Mouse (Mus musculus) right cerebral cortex, adult 2 months (tissue): ENCODE data around the gene Mcam.
"Not testable (repeated sequence)": the region's sequence is repeated elsewhere in the genome, so short reads cannot be mapped to it uniquely, and the experiment has no call there.

Experiments
- DNase-seq, 2 experiments: peaks; one replicate each; pipeline ENCODE4 v3.0.0; 2021 to 2022; ENCODE audit warnings: low spot score in 2 of 2

Gene Mcam

GRCm38 (mm10) chr9:44109360-44110095, 24.7 kb upstream of the Mcam start:
- DNase-seq = peak; percentile 84 to 89

- not testable (repeated sequence) for DNase-seq
Measured at GRCm38 (mm10) chr9:44111909-44112308, 22.4 kb upstream of the Mcam start.

- peak; percentile 96 to 97 for DNase-seq
Measured at GRCm38 (mm10) chr9:44113105-44113789, 21.0 kb upstream of the Mcam start, which contains the start of the genes Gm49380 and Rnf26. Gene Gm49380 (minus strand): TSS chr9:44113500. Gene Rnf26 (minus strand): TSS chr9:44113517.

- no peak for DNase-seq
Measured at GRCm38 (mm10) chr9:44114453-44114852, 19.8 kb upstream of the Mcam start.

GRCm38 (mm10) chr9:44115599-44115998, 18.7 kb upstream of the Mcam start:
- DNase-seq = no peak

- no peak for DNase-seq
Measured at GRCm38 (mm10) chr9:44116182-44116581, 18.1 kb upstream of the Mcam start.

GRCm38 (mm10) chr9:44119011-44119410, 15.3 kb upstream of the Mcam start:
- no peak for DNase-seq

- no peak for DNase-seq
Measured at GRCm38 (mm10) chr9:44119948-44120465, 14.3 kb upstream of the Mcam start.

- DNase-seq = no peak
Measured at GRCm38 (mm10) chr9:44124317-44124716, 10.0 kb upstream of the Mcam start.

GRCm38 (mm10) chr9:44125026-44125425, 9.2 kb upstream of the Mcam start:
- DNase-seq = no peak

GRCm38 (mm10) chr9:44125546-44126428, 8.5 kb upstream of the Mcam start:
- DNase-seq = peak; percentile 93 to 94

- DNase-seq = no peak
Measured at GRCm38 (mm10) chr9:44126746-44127145, 7.5 kb upstream of the Mcam start.

GRCm38 (mm10) chr9:44127351-44127801, 6.9 kb upstream of the Mcam start:
- DNase-seq = no peak

- no peak for DNase-seq
Measured at GRCm38 (mm10) chr9:44129633-44130032, 4.6 kb upstream of the Mcam start.

- DNase-seq = no peak
Measured at GRCm38 (mm10) chr9:44130034-44130433, 4.2 kb upstream of the Mcam start.

- no peak for DNase-seq
Measured at GRCm38 (mm10) chr9:44130581-44131275, 3.5 kb upstream of the Mcam start.

GRCm38 (mm10) chr9:44131276-44131590, 3.0 kb upstream of the Mcam start:
- DNase-seq = no peak

- DNase-seq = no peak
Measured at GRCm38 (mm10) chr9:44132200-44132599, 2.1 kb upstream of the Mcam start.

- DNase-seq = no peak
Measured at GRCm38 (mm10) chr9:44133287-44133686, 982 bp upstream of the Mcam start.

GRCm38 (mm10) chr9:44134851-44135730, 822 bp downstream of the Mcam start:
- no peak for DNase-seq
